ENCODE assay signal across 12 mouse cellular contexts in genomic region chr13:22029928-22030327, GRCm38 (mm10). TPM values are rescaled to one million over a fixed set of nuclear protein-coding genes. Genes with fewer than 3 reads are reported as not detected.
A peak's percentile ranks its signal among the peaks of the same experiment; 100 is the strongest.
DNase-seq lines count a peak whose midpoint lies in the region; ATAC-seq lines count a peak whose summit lies in the region.
"Had no signal": no experiment of that assay in that cellular context is flagged by ENCODE, and none has a peak within 500 bp of the region (broad histone marks: within the 10 kb centered on the region; RNA-seq: fewer than 3 reads in every experiment).

No protein-coding gene starts in this region.

- DNase-seq in hindbrain, embryonic 10.5 days (ENCODE audit: low spot score) = peak; percentile 55
- DNase-seq in thymus, postnatal 0 days (ENCODE audit: low spot score) = peak; percentile 14
- DNase-seq in thymus, postnatal 14 days = no peak
- DNase-seq in embryo, embryonic 10 days (ENCODE audit: low spot score) = peak; percentile 60
- peak; percentile 57 for DNase-seq in retina, postnatal 1 day
- DNase-seq in left cerebral cortex, postnatal 14 days (ENCODE audit: low spot score in 2 of 2) = no peak
- DNase-seq in cerebellum, adult 8-10 months = no peak
- DNase-seq: thymus, postnatal 36 days had no signal

- H3K9ac ChIP-seq in hindbrain, embryonic 13.5 days = no peak overlapping the region

- H3K27ac ChIP-seq in hindbrain, embryonic 10.5 days = no peak overlapping the region
- H3K27ac ChIP-seq in hindbrain, embryonic 13.5 days = no peak overlapping the region
- H3K27ac ChIP-seq: macrophage had no signal

- H3K4me2 ChIP-seq in hindbrain, embryonic 13.5 days = no peak overlapping the region

- intact Hi-C loops in left cerebral cortex, postnatal 14 days (cut with DNase I) = loop anchor here (1.0 to 10.0 kb wide), 3 partner anchors 56 to 1487 kb away; no protein-coding TSS in a partner anchor

- peaks cover 27% of the 10 kb centered on the region for H3K4me1 ChIP-seq in hindbrain, embryonic 10.5 days (replicated peaks)
- peaks cover 8% of the 10 kb centered on the region for H3K4me1 ChIP-seq in hindbrain, embryonic 13.5 days (replicated peaks)

- ATAC-seq in hindbrain, embryonic 13.5 days (ENCODE audit: low FRiP score) = no peak

- WGBS in hindbrain, embryonic 10.5 days = 31% methylated on average over 8 of the region's 8 CpGs
- 26% methylated on average over 8 of the region's 8 CpGs for WGBS in hindbrain, embryonic 13.5 days

- H3K9me3 ChIP-seq in hindbrain, embryonic 10.5 days = no peaks in the 10 kb centered on the region
- no peaks in the 10 kb centered on the region for H3K9me3 ChIP-seq in hindbrain, embryonic 13.5 days

- no peaks in the 10 kb centered on the region for H3K27me3 ChIP-seq in hindbrain, embryonic 10.5 days (ENCODE audit: insufficient read depth, poor library complexity, severe bottlenecking)
- no peaks in the 10 kb centered on the region; the same call in 1 of the 2 replicates for H3K27me3 ChIP-seq in hindbrain, embryonic 13.5 days
- H3K27me3 ChIP-seq: Patski had no signal

- no peak overlapping the region for H3K4me3 ChIP-seq in hindbrain, embryonic 10.5 days
- H3K4me3 ChIP-seq in hindbrain, embryonic 13.5 days = no peak overlapping the region

- no peaks in the 10 kb centered on the region for H3K36me3 ChIP-seq in hindbrain, embryonic 10.5 days
- no peaks in the 10 kb centered on the region for H3K36me3 ChIP-seq in hindbrain, embryonic 13.5 days

RNA-seq across cellular contexts. Expression of gene Hist1h2ah, which starts 5.4 kb away (rescaled TPM):
- 5.5 and 11.0 TPM in 2 replicates for polyA plus RNA-seq in hindbrain, embryonic 10.5 days (2016; fragmentation: Nextera tagmentation; extraction: Ambion mirVana)
- polyA plus RNA-seq in hindbrain, embryonic 13.5 days (2015; fragmentation: Nextera tagmentation; extraction: Ambion mirVana) = 1.9 TPM in 1 of 2 replicates, not detected in the other
- 49.6 and 71.7 TPM in 2 replicates for polyA plus RNA-seq in thymus, postnatal 0 days (2015; fragmentation: Nextera tagmentation; extraction: Ambion mirVana)
- total RNA-seq in left cerebral cortex, postnatal 14 days (2021) = 10 to 100 TPM; 38.2 to 41.7 TPM
- polyA plus RNA-seq: macrophage; neural tube, embryonic 14.5 days had no signal

RNA-seq across cellular contexts. Expression of gene Hist1h2bk, which starts 5.7 kb away (rescaled TPM):
- polyA plus RNA-seq in hindbrain, embryonic 10.5 days (2016; fragmentation: Nextera tagmentation; extraction: Ambion mirVana) = 6.6 and 6.9 TPM in 2 replicates
- polyA plus RNA-seq in hindbrain, embryonic 13.5 days (2015; fragmentation: Nextera tagmentation; extraction: Ambion mirVana) = 0.84 and 3.1 TPM in 2 replicates
- polyA plus RNA-seq in thymus, postnatal 0 days (2015; fragmentation: Nextera tagmentation; extraction: Ambion mirVana) = 25.8 and 33.9 TPM in 2 replicates
- total RNA-seq in left cerebral cortex, postnatal 14 days (2021) = 10 to 100 TPM; 21.5 to 26.9 TPM
- polyA plus RNA-seq: macrophage; neural tube, embryonic 14.5 days had no signal

RNA-seq across cellular contexts. Expression of gene Hist1h4i, which starts 11.2 kb away (rescaled TPM):
- 33.6 and 41.8 TPM in 2 replicates for polyA plus RNA-seq in hindbrain, embryonic 10.5 days (2016; fragmentation: Nextera tagmentation; extraction: Ambion mirVana)
- 12.2 and 12.9 TPM in 2 replicates for polyA plus RNA-seq in hindbrain, embryonic 13.5 days (2015; fragmentation: Nextera tagmentation; extraction: Ambion mirVana)
- polyA plus RNA-seq in thymus, postnatal 0 days (2015; fragmentation: Nextera tagmentation; extraction: Ambion mirVana) = 37.1 and 39.2 TPM in 2 replicates
- total RNA-seq in left cerebral cortex, postnatal 14 days (2021) = 10 to 100 TPM; 50.0 to 57.5 TPM

RNA-seq across cellular contexts. Expression of gene Hist1h2ag, which starts 12.8 kb away (rescaled TPM):
- 63.1 and 65.4 TPM in 2 replicates for polyA plus RNA-seq in hindbrain, embryonic 10.5 days (2016; fragmentation: Nextera tagmentation; extraction: Ambion mirVana)
- 11.9 and 17.6 TPM in 2 replicates for polyA plus RNA-seq in hindbrain, embryonic 13.5 days (2015; fragmentation: Nextera tagmentation; extraction: Ambion mirVana)
- polyA plus RNA-seq in thymus, postnatal 0 days (2015; fragmentation: Nextera tagmentation; extraction: Ambion mirVana) = 178 and 206 TPM in 2 replicates
- 10 to 100 TPM; 17.8 to 20.2 TPM for total RNA-seq in left cerebral cortex, postnatal 14 days (2021)
- polyA plus RNA-seq: macrophage, Patski had no signal

RNA-seq across cellular contexts. Expression of gene Hist1h2bj, which starts 13.1 kb away (rescaled TPM):
- 12.6 and 15.5 TPM in 2 replicates for polyA plus RNA-seq in hindbrain, embryonic 10.5 days (2016; fragmentation: Nextera tagmentation; extraction: Ambion mirVana)
- 1.8 and 5.0 TPM in 2 replicates for polyA plus RNA-seq in hindbrain, embryonic 13.5 days (2015; fragmentation: Nextera tagmentation; extraction: Ambion mirVana)
- polyA plus RNA-seq in thymus, postnatal 0 days (2015; fragmentation: Nextera tagmentation; extraction: Ambion mirVana) = 74.2 and 89.3 TPM in 2 replicates
- 10 to 100 TPM; 15.5 to 16.7 TPM for total RNA-seq in left cerebral cortex, postnatal 14 days (2021)
- polyA plus RNA-seq: macrophage, Patski had no signal

Comparison
In these comparisons a context has a peak if more than half of its experiments do, and no peak if none do; other contexts are left out.
1. DNase-seq: peak in hindbrain, embryonic 10.5 days (single experiment), thymus, postnatal 0 days (single experiment), embryo, embryonic 10 days (single experiment) and retina, postnatal 1 day (single experiment); none in thymus, postnatal 14 days (single experiment), left cerebral cortex, postnatal 14 days (0 of 2) and cerebellum, adult 8-10 months (single experiment).